Mouse (Mus musculus): Measurements from ENCODE around the gene Lrrc58.

DNA sequence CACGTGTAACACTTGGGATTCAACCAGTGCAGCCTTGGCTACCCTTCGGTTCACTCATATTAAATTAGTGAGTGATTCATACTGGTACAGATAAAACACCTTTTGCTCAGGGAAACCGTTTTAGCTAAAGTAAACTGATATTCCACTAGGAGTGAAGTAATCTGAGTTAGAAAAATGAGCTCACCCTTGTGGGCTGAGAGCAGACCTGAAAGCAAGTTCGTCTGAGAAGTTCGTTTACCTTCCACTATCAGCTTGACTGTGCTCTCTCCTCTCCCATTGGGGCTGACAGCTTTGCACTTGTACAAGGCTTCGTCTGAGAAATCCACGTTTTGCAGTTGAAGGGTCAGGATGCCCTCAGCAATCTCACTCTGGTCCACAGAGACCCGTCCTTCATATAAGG, 12.6 kb upstream of the Lrrc58 start:
- TF ChIP-seq CTCF (IDR thresholded peaks at IDR 0.05; ENCODE audit: low read depth) (no peak), EP300 (optimal IDR thresholded peaks at IDR 0.05) (no peak)
